Comparison of ENCODE assay signal across 8 mouse cellular contexts in the genomic region with DNA sequence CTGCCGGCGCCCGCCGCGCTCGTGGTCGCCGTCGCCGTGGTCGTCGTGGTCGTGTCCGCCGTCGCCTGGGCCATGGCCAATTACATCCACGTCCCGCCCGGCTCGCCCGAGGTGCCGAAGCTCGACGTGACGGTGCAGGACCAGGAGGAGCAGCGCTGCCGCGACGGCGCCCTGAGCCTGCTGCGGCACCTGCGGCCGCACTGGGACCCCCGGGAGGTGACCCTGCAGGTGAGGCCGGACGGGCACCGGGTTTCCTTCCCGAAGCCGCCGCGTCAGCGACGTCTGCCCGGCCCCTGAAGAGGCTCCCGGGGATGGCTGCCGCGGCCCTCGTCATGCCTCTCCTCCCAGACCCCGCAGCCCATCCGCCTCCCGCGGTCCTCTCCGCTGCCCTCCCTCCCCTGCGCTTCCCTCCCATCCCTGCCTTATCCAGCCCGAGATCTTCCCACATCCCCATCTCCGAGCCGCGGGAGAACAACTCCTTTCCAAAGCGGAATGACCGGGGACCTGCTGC. TPM values are rescaled to one million over a fixed set of nuclear protein-coding genes. Genes with fewer than 3 reads are reported as not detected.
DNase-seq lines count a peak whose midpoint lies in the region; ATAC-seq and TF ChIP-seq lines count a peak whose summit lies in the region.

No protein-coding gene starts in this region.

- H3K36me3 ChIP-seq in heart, adult 2 months (ENCODE audit: control insufficient read depth, insufficient read depth, low read length) = peaks cover 30% of the 10 kb centered on the region
- H3K36me3 ChIP-seq in hindbrain, embryonic 12.5 days = no peaks in the 10 kb centered on the region
- H3K36me3 ChIP-seq in liver, embryonic 13.5 days = peaks cover 18% of the 10 kb centered on the region
- peaks cover 11% of the 10 kb centered on the region; the same call in 1 of the 2 replicates for H3K36me3 ChIP-seq in neural tube, embryonic 15.5 days

- peaks cover 5% of the 10 kb centered on the region for H3K79me2 ChIP-seq in heart, adult 2 months (replicated peaks; ENCODE audit: control insufficient read depth, insufficient read depth, low read length)

- no peak for TF ChIP-seq CTCF in heart, adult 2 months (IDR thresholded peaks at IDR 0.05)

- peak overlapping the region; percentile 96 for H3K4me3 ChIP-seq in heart, adult 2 months
- peak overlapping the region; percentile 82 for H3K4me3 ChIP-seq in hindbrain, embryonic 12.5 days
- H3K4me3 ChIP-seq in liver, embryonic 13.5 days (replicated peaks) = peak overlapping the region; percentile 94
- H3K4me3 ChIP-seq in neural tube, embryonic 15.5 days (replicated peaks) = peak overlapping the region; percentile 96

- no peak for TF ChIP-seq POLR2A in heart, adult 2 months (IDR thresholded peaks at IDR 0.05; ENCODE audit: insufficient read depth, low read depth, low read length)

- WGBS in heart, adult 2 months = under 1% methylated on average over 52 of the region's 60 CpGs
- WGBS in hindbrain, embryonic 12.5 days = 0% methylated on average over 58 of the region's 60 CpGs
- under 1% methylated on average over 58 of the region's 60 CpGs for WGBS in liver, embryonic 13.5 days (ENCODE audit: insufficient replicate concordance)
- under 1% methylated on average over 60 of the region's 60 CpGs for WGBS in neural tube, embryonic 15.5 days

- ATAC-seq in hindbrain, embryonic 12.5 days (ENCODE audit: low FRiP score) = peak; percentile 77
- peak; percentile 62 for ATAC-seq in liver, embryonic 13.5 days (ENCODE audit: low read depth)
- peak; percentile 53 for ATAC-seq in neural tube, embryonic 15.5 days (ENCODE audit: low FRiP score)
- no peak for ATAC-seq in CD4-positive, CD25-positive, alpha-beta regulatory T cell, adult 4 months

- peaks cover 1% of the 10 kb centered on the region for H3K4me1 ChIP-seq in heart, adult 2 months (ENCODE audit: control insufficient read depth, insufficient read depth, low read length)
- peaks cover 25% of the 10 kb centered on the region for H3K4me1 ChIP-seq in hindbrain, embryonic 12.5 days
- H3K4me1 ChIP-seq in liver, embryonic 13.5 days (replicated peaks) = peaks cover 67% of the 10 kb centered on the region
- peaks cover 39% of the 10 kb centered on the region for H3K4me1 ChIP-seq in neural tube, embryonic 15.5 days

- H3K27me3 ChIP-seq in heart, adult 2 months (ENCODE audit: control insufficient read depth, insufficient read depth, low read length) = no peaks in the 10 kb centered on the region
- no peaks in the 10 kb centered on the region; the same call in 1 of the 2 replicates for H3K27me3 ChIP-seq in hindbrain, embryonic 12.5 days
- no peaks in the 10 kb centered on the region for H3K27me3 ChIP-seq in liver, embryonic 13.5 days
- H3K27me3 ChIP-seq in neural tube, embryonic 15.5 days (replicated peaks) = no peaks in the 10 kb centered on the region

- H3K27ac ChIP-seq in heart, adult 2 months = peak overlapping the region; percentile 97
- peak overlapping the region; percentile 95 for H3K27ac ChIP-seq in hindbrain, embryonic 12.5 days
- H3K27ac ChIP-seq in liver, embryonic 13.5 days = peak overlapping the region; percentile 94
- H3K27ac ChIP-seq in neural tube, embryonic 15.5 days (replicated peaks) = peak overlapping the region; percentile 92

- peak overlapping the region; percentile 93 for H3K9ac ChIP-seq in heart, adult 2 months (ENCODE audit: low read depth, low read length)
- peak overlapping the region; percentile 89 for H3K9ac ChIP-seq in hindbrain, embryonic 12.5 days
- H3K9ac ChIP-seq in liver, embryonic 13.5 days = peak overlapping the region; percentile 96
- H3K9ac ChIP-seq in neural tube, embryonic 15.5 days (replicated peaks) = peak overlapping the region; percentile 96

- TF ChIP-seq EP300 in heart, adult 2 months (IDR thresholded peaks at IDR 0.05; ENCODE audit: insufficient read depth, low read depth, low read length) = no peak

- intact Hi-C loops in heart, adult 2 months (cut with DNase I) = loop anchor here (2.0 kb wide), 2 partner anchors 21 to 67 kb away; a partner anchor contains a TSS
- intact Hi-C loops in heart, postnatal 36 days (cut with DNase I) = loop anchor here (2.0 kb wide), 1 partner anchor 69 kb away; no protein-coding TSS in a partner anchor

- no peak for DNase-seq in heart, adult 2 months
- no peak for DNase-seq in heart, postnatal 36 days
- peak; percentile 79 for DNase-seq in A20 (ENCODE audit: low read depth, low spot score)
- peak; percentile 65 for DNase-seq in embryo, embryonic 10.5 days (ENCODE audit: low spot score)
- DNase-seq in liver, embryonic 13.5 days = no peak

- H3K4me2 ChIP-seq in hindbrain, embryonic 12.5 days (replicated peaks) = peak overlapping the region; percentile 71
- H3K4me2 ChIP-seq in liver, embryonic 13.5 days = peak overlapping the region; percentile 89
- H3K4me2 ChIP-seq in neural tube, embryonic 15.5 days = peak overlapping the region; percentile 78

- no peaks in the 10 kb centered on the region for H3K9me3 ChIP-seq in hindbrain, embryonic 12.5 days (replicated peaks)
- no peaks in the 10 kb centered on the region for H3K9me3 ChIP-seq in liver, embryonic 13.5 days (replicated peaks)
- no peaks in the 10 kb centered on the region for H3K9me3 ChIP-seq in neural tube, embryonic 15.5 days (replicated peaks)

RNA-seq across cellular contexts. Expression of a gene that starts 0.4 kb away (rescaled TPM):
- total RNA-seq in heart, adult 2 months (2021) = 10 to 100 TPM; 27.0 to 27.6 TPM
- 13.5 and 25.7 TPM in 2 replicates for polyA plus RNA-seq in heart, adult 2 months (2012; rRNA removed)
- total RNA-seq in heart, postnatal 36 days (2021) = 10 to 100 TPM; 23.8 to 26.9 TPM
- 43.4 and 45.9 TPM in 2 replicates for polyA plus RNA-seq in hindbrain, embryonic 12.5 days (2016; fragmentation: Nextera tagmentation; extraction: Ambion mirVana)
- polyA plus RNA-seq in liver, embryonic 13.5 days (2015; fragmentation: Nextera tagmentation; extraction: Ambion mirVana) = 8.0 and 10.0 TPM in 2 replicates
- 38.9 and 42.0 TPM in 2 replicates for polyA plus RNA-seq in neural tube, embryonic 15.5 days (2015; fragmentation: Nextera tagmentation; extraction: Ambion mirVana)
- polyA plus RNA-seq in CD4-positive, CD25-positive, alpha-beta regulatory T cell, adult 4 months (2017; shearing (Covaris generic)) = 10 to 100 TPM; 24.4 to 38.9 TPM

Comparison
In these comparisons a context has a peak if more than half of its experiments do, and no peak if none do; other contexts are left out.
1. DNase-seq: peak in A20 (single experiment) and embryo, embryonic 10.5 days (single experiment); none in heart, adult 2 months (0 of 2), heart, postnatal 36 days (0 of 2) and liver, embryonic 13.5 days (single experiment).
2. Peak in every context shown above with its lines, with median percentiles within 50 percentile points of each other: H3K27ac ChIP-seq, H3K4me3 ChIP-seq, H3K9ac ChIP-seq and H3K4me2 ChIP-seq.